Mouse (Mus musculus) left cerebral cortex, postnatal 25 days (tissue): ENCODE results near the gene Gtf2h1. TPM values are rescaled to one million over a fixed set of nuclear protein-coding genes. Genes with fewer than 3 reads are reported as not detected.

Experiments
- DNase-seq, 2 experiments: peaks; one replicate each; pipeline ENCODE4 v3.0.0; 2022; ENCODE audit warnings: low spot score in 2 of 2, mixed read lengths in 1 of 2
- intact Hi-C: fragments of 180-260 bp; cut with DNase I; formaldehyde crosslinking; loops from one replicate; pipeline ENCODE4 v1.15.1; 2025
- total RNA-seq, 2 experiments: library from RNA; stranded (reverse); gene quantifications; 2 replicates each; pipeline ENCODE4 v1.2.3; 2021

Gene Gtf2h1
- total RNA-seq, 2 experiments from 2014 or later = 37.9 to 41.1 TPM

GRCm38 (mm10) chr7:46845211-46845977, 49.5 kb downstream of the Gtf2h1 start:
- intact Hi-C loops = no loop called here

GRCm38 (mm10) chr7:46845978-46846485, 50.1 kb downstream of the Gtf2h1 start:
- DNase-seq = peak; percentile 48 to 55
- intact Hi-C loops = loop anchor here (2.0 kb wide), 1 partner anchor 27 kb away; no protein-coding TSS in a partner anchor

More at GRCm38 (mm10) chr7:46845211-46845977, 49.5 kb downstream of the Gtf2h1 start:
- DNase-seq = peak; percentile 94 to 95

DNA sequence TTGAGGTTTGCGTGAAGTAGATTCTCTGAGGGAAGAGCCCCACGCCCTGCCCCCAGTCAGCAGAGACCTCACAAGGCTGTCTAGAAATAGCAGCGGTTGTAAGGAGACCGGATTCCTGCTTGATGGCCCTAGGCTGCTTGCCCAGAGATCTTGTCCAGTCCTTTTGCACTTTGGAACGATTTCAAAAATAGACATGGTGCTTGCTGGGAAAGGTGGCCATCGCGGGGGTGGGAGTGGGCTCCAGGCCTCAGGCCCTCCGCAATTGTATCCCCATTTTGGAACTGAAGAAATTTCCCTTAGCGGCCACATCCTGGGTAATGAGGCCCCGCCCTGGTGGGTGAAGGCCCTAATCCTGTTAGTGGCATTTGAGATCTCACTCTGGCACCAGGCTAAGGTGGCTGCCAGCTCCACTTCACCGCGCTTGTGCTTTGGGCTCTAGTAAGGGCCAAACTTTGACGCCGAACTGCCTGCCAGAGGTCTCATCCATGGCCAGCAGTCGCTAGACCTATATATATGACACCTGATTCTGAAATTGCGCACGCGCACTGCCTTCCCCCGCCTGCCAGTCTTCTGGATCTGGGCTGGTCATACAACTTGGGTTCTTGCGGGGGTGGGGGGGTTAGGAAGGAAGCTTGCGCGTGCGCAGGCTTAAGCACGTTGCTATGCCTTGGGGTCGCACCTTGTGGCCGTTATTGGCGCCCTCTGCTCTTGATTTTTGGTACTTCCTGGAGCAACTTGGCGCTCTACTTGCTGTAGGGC, 50.8 kb downstream of the Gtf2h1 start:
- intact Hi-C loops = loop anchor here (2.0 kb wide), 1 partner anchor 28 kb away; no protein-coding TSS in a partner anchor
- DNase-seq = peak; percentile 46 to 57

- DNase-seq = no peak
- intact Hi-C loops = no loop called here
Observed at GRCm38 (mm10) chr7:46849287-46849686, 53.4 kb downstream of the Gtf2h1 start.

DNA sequence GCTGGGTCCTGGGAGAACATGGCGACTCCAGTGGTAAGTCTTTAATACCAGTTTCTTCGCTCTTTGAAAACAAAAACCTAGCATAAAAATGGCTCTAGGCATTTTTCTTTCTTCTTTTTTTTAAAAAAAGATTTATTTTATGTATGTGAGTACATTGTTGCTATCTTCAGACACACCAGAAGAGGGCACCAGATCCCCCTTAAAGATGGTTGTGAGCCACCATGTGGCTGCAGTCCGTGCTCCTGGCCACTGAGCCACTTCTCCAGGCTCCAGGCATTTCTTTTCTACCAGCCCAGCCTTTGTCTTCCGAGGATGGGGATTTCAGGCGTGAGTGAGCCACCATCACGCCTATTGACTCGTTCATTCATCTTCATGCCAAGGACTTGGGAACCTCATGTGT, 55.1 kb downstream of the Gtf2h1 start:
- no peak for DNase-seq
- intact Hi-C loops = no loop called here

GRCm38 (mm10) chr7:46852666-46853065, 56.8 kb downstream of the Gtf2h1 start:
- DNase-seq = no peak
- intact Hi-C loops = loop anchor here (2.0 kb wide), 1 partner anchor 38 kb away; no protein-coding TSS in a partner anchor

DNA sequence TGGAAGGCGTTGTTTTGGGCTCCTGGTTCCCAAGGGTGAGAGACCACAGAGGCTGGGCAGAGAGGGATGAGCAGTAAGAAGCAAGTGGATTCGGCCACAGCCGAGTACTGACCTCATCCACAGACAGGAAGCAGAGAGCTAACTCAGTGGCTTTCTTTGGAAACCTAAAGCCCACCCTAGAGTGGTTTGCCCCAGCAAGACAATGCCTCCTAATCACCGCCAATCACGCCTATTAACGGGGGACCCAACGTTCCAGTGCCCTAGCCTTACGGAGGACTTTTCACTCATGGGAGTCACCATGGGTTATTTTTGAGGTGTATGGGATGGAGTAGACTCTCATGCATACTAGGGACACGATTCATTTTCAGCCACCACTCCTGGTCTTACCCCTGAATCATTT, 57.5 kb downstream of the Gtf2h1 start:
- intact Hi-C loops = loop anchor here (2.0 kb wide), 1 partner anchor 39 kb away; no protein-coding TSS in a partner anchor
- no peak for DNase-seq

DNA sequence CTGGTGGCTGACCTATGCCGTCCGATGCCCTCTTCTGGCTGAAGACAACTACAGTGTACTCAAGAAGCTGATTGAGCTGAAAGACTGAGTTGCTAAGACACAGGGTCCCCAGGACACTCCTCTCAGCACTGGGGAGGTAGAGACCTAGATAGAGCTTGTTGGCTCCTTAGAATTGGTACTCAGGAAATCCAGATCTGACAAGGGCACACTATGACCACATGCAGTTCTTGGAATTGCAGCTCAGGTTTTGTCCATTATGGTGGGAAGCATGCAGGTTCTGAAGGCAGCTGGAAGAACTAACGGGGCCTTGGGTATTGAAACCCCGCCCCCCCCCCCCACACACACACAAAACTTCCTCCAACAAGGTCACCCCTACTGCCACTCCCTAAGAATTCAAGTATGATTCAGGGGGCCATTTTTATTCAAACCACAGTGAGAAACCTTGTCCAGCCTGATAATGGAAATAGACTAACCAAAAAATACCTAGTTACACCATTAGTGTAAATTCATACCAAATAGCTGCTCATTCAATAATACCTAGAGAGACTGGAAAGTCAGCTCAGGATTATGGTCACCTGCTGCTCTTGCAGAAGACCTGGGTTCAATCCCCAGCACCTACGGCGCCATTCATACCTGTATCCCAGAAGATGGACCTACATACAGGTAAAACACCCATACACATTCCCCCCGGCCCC, 60.1 kb downstream of the Gtf2h1 start:
- no peak for DNase-seq
- intact Hi-C loops = no loop called here

DNA sequence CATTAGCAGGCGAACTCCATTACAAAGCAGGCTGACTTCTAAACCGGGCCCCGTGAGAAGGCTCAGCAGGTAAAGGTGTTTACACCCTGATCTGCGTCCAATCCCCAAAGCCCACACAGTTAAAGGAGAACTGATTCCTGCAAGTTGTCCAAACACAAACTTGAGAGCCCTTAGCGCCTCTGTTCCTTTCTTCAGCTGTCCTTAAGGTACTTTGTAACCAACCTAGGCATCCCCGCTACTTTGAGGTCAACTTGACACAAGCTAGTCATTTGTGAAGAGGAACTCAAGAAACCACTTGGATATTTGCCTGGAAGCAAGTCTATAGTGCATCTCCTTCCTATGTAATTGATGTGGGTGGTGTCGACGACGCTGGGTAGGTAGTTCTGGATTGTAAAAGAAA, 61.5 kb downstream of the Gtf2h1 start:
- intact Hi-C loops = no loop called here
- no peak for DNase-seq

- peak in 1 of 2 experiments; percentile 60 for DNase-seq
- intact Hi-C loops = no loop called here
Observed at GRCm38 (mm10) chr7:46859031-46859430, 63.1 kb downstream of the Gtf2h1 start.

GRCm38 (mm10) chr7:46860996-46861395, 65.1 kb downstream of the Gtf2h1 start, which contains the start of gene Ldhc:
Gene Ldhc (plus strand): TSS chr7:46861203.
- intact Hi-C loops = no loop called here
- DNase-seq = no peak

DNA sequence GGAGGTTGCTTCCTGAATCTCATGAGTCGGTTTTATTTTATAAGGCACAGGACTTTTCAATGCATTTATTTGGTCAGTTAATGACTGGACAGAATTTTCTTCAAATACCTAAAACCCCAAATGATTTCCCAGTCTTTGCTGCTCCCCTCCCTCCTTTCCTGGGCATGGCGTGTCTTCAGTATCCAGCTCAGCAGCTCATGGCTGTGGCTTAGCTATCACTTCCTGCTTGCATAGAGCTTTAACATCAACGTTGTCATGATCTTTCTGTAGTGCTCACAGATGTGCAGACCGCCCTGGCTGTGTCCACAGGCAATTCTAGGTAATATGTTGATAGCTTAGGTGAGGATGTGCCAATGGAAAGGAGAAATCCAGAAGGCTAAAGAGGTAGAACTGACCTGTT, 76.1 kb downstream of the Gtf2h1 start:
- intact Hi-C loops = no loop called here
- DNase-seq = no peak

Other genes starting within 250 kb of the Gtf2h1 start
- gene Sergef, start 156.3 kb upstream of the Gtf2h1 start, total RNA-seq = 10 to 100 TPM; 59.7 to 69.3 TPM
- gene Tph1, start 123.6 kb upstream of the Gtf2h1 start, total RNA-seq = under 1 TPM; 0.21 to 0.32 TPM
- gene Saal1, start 85.4 kb upstream of the Gtf2h1 start, total RNA-seq = 1 to 10 TPM; 8.0 TPM
- gene Saa3, start 80.4 kb upstream of the Gtf2h1 start, total RNA-seq = under 1 TPM in 1 of 2 experiments, not detected in 1; 0.16 TPM
- gene Saa4, start 63.5 kb upstream of the Gtf2h1 start, total RNA-seq = not detected
- gene Saa1, start 53.1 kb upstream of the Gtf2h1 start, total RNA-seq = not detected
- gene Saa2, start 44.3 kb upstream of the Gtf2h1 start, total RNA-seq = not detected
- gene Hps5, start within 50 bp of the Gtf2h1 start, total RNA-seq = 10 to 100 TPM; 13.3 to 16.1 TPM
- gene Ldha, start 45.4 kb downstream of the Gtf2h1 start, total RNA-seq = 100 to 1,000 TPM; 395 to 440 TPM
- not detected for gene Ldhc, start 65.1 kb downstream of the Gtf2h1 start, total RNA-seq
- gene Tsg101, start 123.9 kb downstream of the Gtf2h1 start, total RNA-seq = 10 to 100 TPM; 75.5 to 81.1 TPM
- 10 to 100 TPM; 10.2 to 13.3 TPM for gene Uevld, start 162.4 kb downstream of the Gtf2h1 start, total RNA-seq
- not detected for gene Gm9999, start 187.5 kb downstream of the Gtf2h1 start, total RNA-seq
- gene Spty2d1, start 212.3 kb downstream of the Gtf2h1 start, total RNA-seq = 10 to 100 TPM; 13.8 to 13.9 TPM